In the genomic region with DNA sequence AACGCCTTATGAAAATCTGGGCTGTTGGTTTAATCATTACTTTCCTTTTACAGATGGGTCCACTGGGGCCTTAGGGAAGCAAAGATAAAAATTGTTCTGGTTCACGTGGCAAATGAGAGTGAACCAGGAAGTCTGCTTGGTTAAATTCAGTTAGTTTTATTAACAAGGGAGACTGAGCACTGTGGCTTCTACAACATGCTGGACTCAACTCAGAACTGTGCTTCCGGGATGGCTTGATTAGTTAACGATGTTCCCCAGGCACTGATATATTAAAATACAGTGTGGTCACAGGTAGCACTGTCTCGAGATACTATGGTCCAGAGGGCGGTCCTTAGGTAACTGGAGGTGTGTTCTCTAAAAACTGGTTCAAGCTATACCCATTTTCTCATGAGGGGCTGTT, we compare ENCODE assay signal across 18 mouse cellular contexts. TPM values are rescaled to one million over a fixed set of nuclear protein-coding genes. Genes with fewer than 3 reads are reported as not detected.
"Had no signal": no experiment of that assay in that cellular context is flagged by ENCODE, and none has a peak within 500 bp of the region (broad histone marks: within the 10 kb centered on the region; RNA-seq: fewer than 3 reads in every experiment).

No protein-coding gene starts in this region.

- H3K27me3 ChIP-seq: lung, embryonic 15.5 days; megakaryocyte, embryonic 14.5 days; midbrain, embryonic 13.5 days; midbrain, embryonic 15.5 days; neural tube, embryonic 13.5 days had no signal

- DNase-seq: liver, postnatal 0 days; lung, adult 2 months; lung, postnatal 14 days; lung, postnatal 36 days; right cerebral cortex, postnatal 14 days; thymus, adult 18-20 months; thymus, postnatal 14 days; thymus, postnatal 36 days had no signal

- H3K36me3 ChIP-seq: lung, embryonic 15.5 days; midbrain, embryonic 13.5 days; midbrain, embryonic 15.5 days; neural tube, embryonic 13.5 days had no signal

- H3K4me3 ChIP-seq: lung, embryonic 15.5 days; megakaryocyte, embryonic 14.5 days; midbrain, embryonic 13.5 days; midbrain, embryonic 15.5 days; neural tube, embryonic 13.5 days had no signal

- H3K27ac ChIP-seq: lung, embryonic 15.5 days; macrophage; midbrain, embryonic 13.5 days; midbrain, embryonic 15.5 days; neural tube, embryonic 13.5 days had no signal

- H3K4me1 ChIP-seq: lung, embryonic 15.5 days; megakaryocyte, embryonic 14.5 days; midbrain, embryonic 15.5 days had no signal

- ATAC-seq: liver, postnatal 0 days; lung, postnatal 0 days; midbrain, embryonic 13.5 days; midbrain, embryonic 15.5 days had no signal

- H3K4me2 ChIP-seq: lung, embryonic 15.5 days; midbrain, embryonic 11.5 days; midbrain, embryonic 13.5 days; midbrain, embryonic 15.5 days; neural tube, embryonic 13.5 days had no signal

- H3K9me3 ChIP-seq: lung, embryonic 15.5 days; midbrain, embryonic 13.5 days; midbrain, embryonic 15.5 days; neural tube, embryonic 13.5 days had no signal

- H3K9ac ChIP-seq: liver, postnatal 0 days; lung, embryonic 15.5 days; midbrain, embryonic 13.5 days; midbrain, embryonic 15.5 days; neural tube, embryonic 13.5 days had no signal

RNA-seq across cellular contexts. Expression of a gene that starts 32.1 kb away (rescaled TPM):
- polyA plus RNA-seq: liver, postnatal 0 days; lung, postnatal 0 days; macrophage; spleen, adult 2 months; thymus, postnatal 0 days had no signal
